Mouse (Mus musculus): Measurements from ENCODE around the gene Gm11042.

Gene Gm11042

GRCm38 (mm10) chr12:74284020-74284684, 32.0 kb downstream of the Gm11042 start:
- DNase-seq (ENCODE audit: low spot score): no peak

GRCm38 (mm10) chr12:74282846-74283245, 33.3 kb downstream of the Gm11042 start:
- no peak for DNase-seq (ENCODE audit: low spot score)

- no peak for DNase-seq (ENCODE audit: low spot score)
Measured at GRCm38 (mm10) chr12:74281403-74281802, 34.8 kb downstream of the Gm11042 start.

GRCm38 (mm10) chr12:74277265-74277664, 38.9 kb downstream of the Gm11042 start:
- DNase-seq (ENCODE audit: low spot score): no peak

GRCm38 (mm10) chr12:74272545-74272944, 43.6 kb downstream of the Gm11042 start:
- no peak for DNase-seq (ENCODE audit: low spot score)

- DNase-seq (ENCODE audit: low spot score): no peak
Measured at GRCm38 (mm10) chr12:74268644-74269285, 47.4 kb downstream of the Gm11042 start.

GRCm38 (mm10) chr12:74267049-74267448, 49.1 kb downstream of the Gm11042 start:
- no peak for DNase-seq (ENCODE audit: low spot score)
